Mouse (Mus musculus) cerebral cortex, adult 2 months (tissue): ENCODE results near the gene Wnt5b.

Source experiments
- WGBS: fragments of 180-500 bp; shearing (Covaris S2); methylation state at CpG from one replicate; pipeline ENCODE4 v1.1.7; 2018; 5-methylcytosine and 5-hydroxymethylcytosine counted together

The Wnt5b gene

GRCm38 (mm10) chr6:119543803-119544517, at the start of gene Wnt5b:
TSS of gene Wnt5b (minus strand) at chr6:119544347.
- WGBS: 1% methylated on average over 111 of the region's 120 CpGs

- 77% methylated on average over 2 of the region's 2 CpGs for WGBS
Measured at GRCm38 (mm10) chr6:119590872-119591271, 46.7 kb upstream of the Wnt5b start.

- WGBS: 83% methylated on average over 2 of the region's 2 CpGs
Measured at GRCm38 (mm10) chr6:119587897-119588296, 43.8 kb upstream of the Wnt5b start.

- 71% methylated on average over 5 of the region's 5 CpGs for WGBS
Measured at GRCm38 (mm10) chr6:119585652-119586375, 41.7 kb upstream of the Wnt5b start.

- 65% methylated on average over 1 of the region's 1 CpGs for WGBS
Measured at GRCm38 (mm10) chr6:119584061-119584460, 39.9 kb upstream of the Wnt5b start.

GRCm38 (mm10) chr6:119583165-119583564, 39.0 kb upstream of the Wnt5b start:
- 97% methylated on average over 5 of the region's 5 CpGs for WGBS

GRCm38 (mm10) chr6:119576706-119577105, 32.6 kb upstream of the Wnt5b start:
- WGBS: 95% methylated on average over 4 of the region's 4 CpGs

- 96% methylated on average over 12 of the region's 12 CpGs for WGBS
Measured at GRCm38 (mm10) chr6:119575331-119575730, 31.2 kb upstream of the Wnt5b start.

- WGBS: 70% methylated on average over 7 of the region's 7 CpGs
Measured at GRCm38 (mm10) chr6:119572296-119572695, 28.1 kb upstream of the Wnt5b start.

- WGBS: 84% methylated on average over 4 of the region's 4 CpGs
Measured at GRCm38 (mm10) chr6:119570797-119571196, 26.6 kb upstream of the Wnt5b start.

GRCm38 (mm10) chr6:119568339-119568738, 24.2 kb upstream of the Wnt5b start:
- WGBS: 82% methylated on average over 2 of the region's 2 CpGs

- 85% methylated on average over 23 of the region's 23 CpGs for WGBS
Measured at GRCm38 (mm10) chr6:119565451-119566379, 21.6 kb upstream of the Wnt5b start.

GRCm38 (mm10) chr6:119562558-119562957, 18.4 kb upstream of the Wnt5b start:
- 66% methylated on average over 10 of the region's 10 CpGs for WGBS

- WGBS: 92% methylated on average over 7 of the region's 7 CpGs
Measured at GRCm38 (mm10) chr6:119558855-119559254, 14.7 kb upstream of the Wnt5b start.

GRCm38 (mm10) chr6:119554439-119554838, 10.3 kb upstream of the Wnt5b start:
- 72% methylated on average over 8 of the region's 8 CpGs for WGBS

- WGBS: 10% methylated on average over 14 of the region's 14 CpGs
Measured at GRCm38 (mm10) chr6:119544518-119544864, 344 bp upstream of the Wnt5b start.

- 5% methylated on average over 30 of the region's 30 CpGs for WGBS
Measured at GRCm38 (mm10) chr6:119543456-119543802, 718 bp downstream of the Wnt5b start.

- 87% methylated on average over 12 of the region's 12 CpGs for WGBS
Measured at GRCm38 (mm10) chr6:119535867-119536266, 8.3 kb downstream of the Wnt5b start.

GRCm38 (mm10) chr6:119533170-119533709, 10.9 kb downstream of the Wnt5b start:
- WGBS: 52% methylated on average over 9 of the region's 9 CpGs

- WGBS: 93% methylated on average over 3 of the region's 3 CpGs
Measured at GRCm38 (mm10) chr6:119529659-119530058, 14.5 kb downstream of the Wnt5b start.

GRCm38 (mm10) chr6:119526498-119526897, 17.6 kb downstream of the Wnt5b start:
- WGBS: 68% methylated on average over 5 of the region's 5 CpGs

GRCm38 (mm10) chr6:119521931-119522391, 22.2 kb downstream of the Wnt5b start:
- 16% methylated on average over 3 of the region's 3 CpGs for WGBS
